Mouse (Mus musculus): ENCODE data around the gene Gm12216. TPM values are rescaled to one million over a fixed set of nuclear protein-coding genes. Genes with fewer than 3 reads are reported as not detected.
"Not testable (repeated sequence)": the region's sequence is repeated elsewhere in the genome, so short reads cannot be mapped to it uniquely, and the experiment has no call there.

Gene Gm12216
- total RNA-seq (2021): 1 to 10 TPM; 8.0 to 9.5 TPM

GRCm38 (mm10) chr11:53858761-53859580, at the start of gene Gm12216:
Gene Gm12216, minus strand, starts transcription at chr11:53859256.
- not testable (repeated sequence) for DNase-seq

- DNase-seq: no peak
These were observed 49.6 kb upstream of the Gm12216 start for GRCm38 (mm10) chr11:53908686-53909085.

- DNase-seq: no peak
These were observed 45.5 kb upstream of the Gm12216 start for GRCm38 (mm10) chr11:53904534-53904925.

GRCm38 (mm10) chr11:53903781-53904533, 44.9 kb upstream of the Gm12216 start:
- DNase-seq: no peak

- DNase-seq: no peak
These were observed 43.7 kb upstream of the Gm12216 start for GRCm38 (mm10) chr11:53902741-53903140.

- DNase-seq: no peak
These were observed 41.9 kb upstream of the Gm12216 start for GRCm38 (mm10) chr11:53900991-53901390.

- DNase-seq: no peak
These were observed 40.9 kb upstream of the Gm12216 start for GRCm38 (mm10) chr11:53899981-53900380.

- no peak for DNase-seq
These were observed 39.9 kb upstream of the Gm12216 start for GRCm38 (mm10) chr11:53899004-53899403.

- DNase-seq: no peak
These were observed 37.9 kb upstream of the Gm12216 start for GRCm38 (mm10) chr11:53896935-53897334.

- no peak for DNase-seq
These were observed 34.4 kb upstream of the Gm12216 start for GRCm38 (mm10) chr11:53893451-53893850.

- no peak for DNase-seq
These were observed 33.8 kb upstream of the Gm12216 start for GRCm38 (mm10) chr11:53892716-53893416.

- peak; percentile 97 to 98 for DNase-seq
These were observed 32.7 kb upstream of the Gm12216 start, which contains the start of gene Slc22a5 for GRCm38 (mm10) chr11:53891505-53892451. Gene Slc22a5, minus strand, starts transcription at chr11:53891660.

GRCm38 (mm10) chr11:53890906-53891504, 31.9 kb upstream of the Gm12216 start:
- peak in 1 of 2 experiments; percentile 5 for DNase-seq

GRCm38 (mm10) chr11:53890225-53890624, 31.2 kb upstream of the Gm12216 start:
- DNase-seq: no peak

GRCm38 (mm10) chr11:53889091-53889645, 30.1 kb upstream of the Gm12216 start:
- no peak for DNase-seq

GRCm38 (mm10) chr11:53888242-53888641, 29.2 kb upstream of the Gm12216 start:
- DNase-seq: no peak

- DNase-seq: no peak
These were observed 24.2 kb upstream of the Gm12216 start for GRCm38 (mm10) chr11:53883287-53883686.

GRCm38 (mm10) chr11:53878096-53878495, 19.0 kb upstream of the Gm12216 start:
- not testable (repeated sequence) for DNase-seq

GRCm38 (mm10) chr11:53876488-53876887, 17.4 kb upstream of the Gm12216 start:
- no peak for DNase-seq

GRCm38 (mm10) chr11:53874706-53875105, 15.7 kb upstream of the Gm12216 start:
- DNase-seq: no peak
